Mouse (Mus musculus): ENCODE measurements around the gene Jak2.

Jak2 gene

GRCm38 (mm10) chr19:29251191-29251957 lies at the start of gene Jak2:
TSS of gene Jak2 (plus strand) at chr19:29251828.
- peak; percentile 77 for DNase-seq (ENCODE audit: low spot score)

- no peak for DNase-seq (ENCODE audit: low spot score)
Observed at GRCm38 (mm10) chr19:29203337-29203736, 48.3 kb upstream of the Jak2 start.

- DNase-seq (ENCODE audit: low spot score): no peak
Observed at GRCm38 (mm10) chr19:29204583-29204982, 47.0 kb upstream of the Jak2 start.

GRCm38 (mm10) chr19:29205267-29205666 lies 46.4 kb upstream of the Jak2 start:
- no peak for DNase-seq (ENCODE audit: low spot score)

GRCm38 (mm10) chr19:29209898-29210297 lies 41.7 kb upstream of the Jak2 start:
- no peak for DNase-seq (ENCODE audit: low spot score)

- DNase-seq (ENCODE audit: low spot score): no peak
Observed at GRCm38 (mm10) chr19:29210319-29210718, 41.3 kb upstream of the Jak2 start.

GRCm38 (mm10) chr19:29215811-29216509 lies 35.7 kb upstream of the Jak2 start:
- DNase-seq (ENCODE audit: low spot score): no peak

GRCm38 (mm10) chr19:29221867-29222266 lies 29.8 kb upstream of the Jak2 start:
- DNase-seq (ENCODE audit: low spot score): no peak

GRCm38 (mm10) chr19:29224968-29225367 lies 26.7 kb upstream of the Jak2 start:
- no peak for DNase-seq (ENCODE audit: low spot score)

- no peak for DNase-seq (ENCODE audit: low spot score)
Observed at GRCm38 (mm10) chr19:29226996-29227395, 24.6 kb upstream of the Jak2 start.

- no peak for DNase-seq (ENCODE audit: low spot score)
Observed at GRCm38 (mm10) chr19:29227941-29228590, 23.6 kb upstream of the Jak2 start.

- no peak for DNase-seq (ENCODE audit: low spot score)
Observed at GRCm38 (mm10) chr19:29228989-29229388, 22.6 kb upstream of the Jak2 start.

- DNase-seq (ENCODE audit: low spot score): no peak
Observed at GRCm38 (mm10) chr19:29232738-29233137, 18.9 kb upstream of the Jak2 start.

- no peak for DNase-seq (ENCODE audit: low spot score)
Observed at GRCm38 (mm10) chr19:29236658-29237385, 14.8 kb upstream of the Jak2 start.

GRCm38 (mm10) chr19:29238171-29238570 lies 13.5 kb upstream of the Jak2 start:
- DNase-seq (ENCODE audit: low spot score): no peak

GRCm38 (mm10) chr19:29239513-29240235 lies 12.0 kb upstream of the Jak2 start:
- no peak for DNase-seq (ENCODE audit: low spot score)

GRCm38 (mm10) chr19:29240676-29241075 lies 11.0 kb upstream of the Jak2 start:
- DNase-seq (ENCODE audit: low spot score): no peak

GRCm38 (mm10) chr19:29241581-29241980 lies 10.0 kb upstream of the Jak2 start:
- no peak for DNase-seq (ENCODE audit: low spot score)

- DNase-seq (ENCODE audit: low spot score): no peak
Observed at GRCm38 (mm10) chr19:29249933-29250332, 1.7 kb upstream of the Jak2 start.

- DNase-seq (ENCODE audit: low spot score): no peak
Observed at GRCm38 (mm10) chr19:29251958-29252801, 552 bp downstream of the Jak2 start.
